Mouse (Mus musculus) limb, embryonic 14.5 days (tissue): ENCODE data around the gene Atl2. TPM values are rescaled to one million over a fixed set of nuclear protein-coding genes. Genes with fewer than 3 reads are reported as not detected.

Source experiments
- ATAC-seq: fragments of 200-750 bp; cut with Nextera tagmentation; 2 replicates; pipeline ENCODE4 v1.8.0; 2017; ENCODE audit warnings: low read depth, moderate number of reproducible peaks, moderate TSS enrichment; ENCODE audit not compliant: low FRiP score
- DNase-seq: peaks from one replicate; pipeline ENCODE4 v3.0.0-alpha.2; 2015; ENCODE audit warnings: low spot score
- H3K27ac ChIP-seq: fragments of 300-500 bp; sonication (generic); replicated peaks from 2 replicates; pipeline ENCODE4 v1.5.1; 2014; ENCODE audit warnings: low read depth, mild to moderate bottlenecking, low read length, moderate library complexity, mixed read lengths
- H3K27me3 ChIP-seq: fragments of 300-500 bp; sonication (generic); 2 replicates; pipeline ENCODE4 v1.6.1; 2014; ENCODE audit warnings: low read length, mixed read lengths; ENCODE audit not compliant: control insufficient read depth, insufficient read depth
- H3K36me3 ChIP-seq: fragments of 300-500 bp; sonication (generic); 2 replicates; pipeline ENCODE4 v1.6.1; 2014; ENCODE audit warnings: mild to moderate bottlenecking, low read length, moderate library complexity, mixed read lengths; ENCODE audit not compliant: control insufficient read depth, insufficient read depth
- H3K4me1 ChIP-seq: fragments of 300-500 bp; sonication (generic); 2 replicates; pipeline ENCODE4 v1.6.1; 2014; ENCODE audit warnings: antibody characterized with exemption, low read length, mixed read lengths; ENCODE audit not compliant: control insufficient read depth, insufficient read depth
- H3K4me2 ChIP-seq: fragments of 300-500 bp; sonication (generic); replicated peaks from 2 replicates; pipeline ENCODE4 v1.6.1; 2014; ENCODE audit warnings: low read depth, mild to moderate bottlenecking, low read length, moderate library complexity; ENCODE audit not compliant: severe bottlenecking
- H3K4me3 ChIP-seq: fragments of 300-500 bp; sonication (generic); replicated peaks from 2 replicates; pipeline ENCODE4 v1.5.1; 2014; ENCODE audit warnings: low read length
- H3K9ac ChIP-seq: fragments of 300-500 bp; sonication (generic); 2 replicates; pipeline ENCODE4 v1.6.1; 2014; ENCODE audit warnings: mild to moderate bottlenecking, low read depth, low read length, moderate library complexity; ENCODE audit not compliant: severe bottlenecking
- H3K9me3 ChIP-seq: fragments of 300-500 bp; sonication (generic); 2 replicates; pipeline ENCODE4 v1.6.1; 2016; ENCODE audit warnings: low read length; ENCODE audit not compliant: control insufficient read depth
- POLR2A ChIP-seq: fragments of 200-500 bp; IDR thresholded peaks from 2 replicates; pipeline ENCODE4 v1.8.0; 2012; ENCODE audit warnings: inconsistent platforms, mild to moderate bottlenecking, moderate library complexity, borderline replicate concordance; ENCODE audit not compliant: insufficient read depth, insufficient read length; ENCODE audit errors: extremely low read depth
- WGBS: fragments of 180-500 bp; shearing (Covaris S2); extraction: QIAGEN DNeasy Blood & Tissue Kit; methylation state at CpG from one replicate; pipeline ENCODE4 v1.1.7; 2014; 5-methylcytosine and 5-hydroxymethylcytosine counted together
- polyA plus RNA-seq, 2 experiments: library from polyadenylated mRNA; depleted of rRNA in 1 of 2; stranded (reverse) in 1 of 2; unstranded in 1 of 2; fragments of >200 nt; fragmentation: Nextera tagmentation in 1 of 2; extraction: Ambion mirVana in 1 of 2; gene quantifications; 2 replicates each; pipeline versions ENCODE4 v1.2.1 to v1.2.3; 2012 to 2014

The Atl2 gene
- polyA plus RNA-seq, 2 experiments, result 25.9 to 26.1 TPM

DNA sequence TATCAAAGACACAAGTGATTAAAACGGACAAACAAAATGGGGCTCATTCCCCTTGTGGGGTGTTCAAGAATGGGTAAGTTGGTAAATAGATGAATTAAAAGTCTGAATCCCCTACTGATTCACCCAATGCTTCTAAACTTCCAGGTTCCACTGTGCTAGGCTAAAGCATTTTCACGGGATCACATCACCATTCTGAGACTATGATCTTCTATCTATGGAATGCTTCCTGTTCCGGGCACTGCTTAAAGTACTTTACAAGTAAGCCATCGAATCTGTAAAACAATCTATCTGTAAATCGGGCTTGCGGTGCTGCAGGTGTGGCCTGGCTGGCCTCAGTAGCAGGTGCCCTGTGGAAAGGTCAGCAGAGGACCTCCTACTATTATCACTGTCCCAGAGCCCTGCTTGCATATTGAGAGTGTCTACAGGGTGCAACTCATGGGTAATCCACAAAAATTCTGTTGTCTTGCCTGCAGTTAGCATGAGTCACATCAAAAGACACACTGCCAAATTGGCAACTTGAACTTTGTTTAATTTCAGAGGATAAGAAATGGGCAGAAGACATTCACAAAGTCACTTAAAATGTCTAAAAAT lies 2.3 kb upstream of the Atl2 start:
- H3K36me3 ChIP-seq, result no peaks in the 10 kb centered on the region
- H3K4me3 ChIP-seq, result no peak overlapping the region
- ATAC-seq, result no peak
- H3K9ac ChIP-seq, result no peak overlapping the region
- WGBS, result 83% methylated on average over 6 of the region's 6 CpGs
- H3K4me2 ChIP-seq, result no peak overlapping the region
- H3K27ac ChIP-seq, result no peak overlapping the region
- peaks cover 16% of the 10 kb centered on the region for H3K4me1 ChIP-seq
- no peak for DNase-seq
- H3K27me3 ChIP-seq, result no peaks in the 10 kb centered on the region
- H3K9me3 ChIP-seq, result no peaks in the 10 kb centered on the region
- TF ChIP-seq POLR2A, result no peak

DNA sequence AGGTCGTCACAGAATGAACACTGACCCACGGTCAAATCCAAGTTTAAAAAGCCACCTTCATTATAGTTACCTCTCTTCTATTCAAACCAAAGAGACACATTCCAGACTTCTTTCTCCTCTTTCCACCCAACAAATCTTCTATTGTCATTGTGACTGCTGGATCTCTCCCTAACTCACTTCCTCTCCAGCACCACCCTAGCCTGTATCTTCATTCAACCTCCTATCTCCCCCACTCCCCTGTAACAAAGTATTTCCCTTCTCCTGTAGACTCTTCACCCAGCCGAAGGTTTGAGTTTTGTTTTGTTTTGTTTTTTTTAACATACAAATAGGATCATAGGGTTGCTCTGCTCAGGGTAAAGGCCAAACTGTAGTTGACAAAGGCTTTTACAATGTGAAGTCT lies 1.7 kb upstream of the Atl2 start:
- Histone ChIP-seq H3K9ac (no peak overlapping the region), H3K27me3 (no peaks in the 10 kb centered on the region), H3K4me2 (no peak overlapping the region), H3K4me3 (no peak overlapping the region), H3K27ac (no peak overlapping the region), H3K36me3 (no peaks in the 10 kb centered on the region), H3K4me1 (peaks cover 18% of the 10 kb centered on the region), H3K9me3 (no peaks in the 10 kb centered on the region)
- TF ChIP-seq POLR2A, result no peak
- ATAC-seq, result no peak
- WGBS, result 80% methylated on average over 3 of the region's 3 CpGs
- no peak for DNase-seq

DNA sequence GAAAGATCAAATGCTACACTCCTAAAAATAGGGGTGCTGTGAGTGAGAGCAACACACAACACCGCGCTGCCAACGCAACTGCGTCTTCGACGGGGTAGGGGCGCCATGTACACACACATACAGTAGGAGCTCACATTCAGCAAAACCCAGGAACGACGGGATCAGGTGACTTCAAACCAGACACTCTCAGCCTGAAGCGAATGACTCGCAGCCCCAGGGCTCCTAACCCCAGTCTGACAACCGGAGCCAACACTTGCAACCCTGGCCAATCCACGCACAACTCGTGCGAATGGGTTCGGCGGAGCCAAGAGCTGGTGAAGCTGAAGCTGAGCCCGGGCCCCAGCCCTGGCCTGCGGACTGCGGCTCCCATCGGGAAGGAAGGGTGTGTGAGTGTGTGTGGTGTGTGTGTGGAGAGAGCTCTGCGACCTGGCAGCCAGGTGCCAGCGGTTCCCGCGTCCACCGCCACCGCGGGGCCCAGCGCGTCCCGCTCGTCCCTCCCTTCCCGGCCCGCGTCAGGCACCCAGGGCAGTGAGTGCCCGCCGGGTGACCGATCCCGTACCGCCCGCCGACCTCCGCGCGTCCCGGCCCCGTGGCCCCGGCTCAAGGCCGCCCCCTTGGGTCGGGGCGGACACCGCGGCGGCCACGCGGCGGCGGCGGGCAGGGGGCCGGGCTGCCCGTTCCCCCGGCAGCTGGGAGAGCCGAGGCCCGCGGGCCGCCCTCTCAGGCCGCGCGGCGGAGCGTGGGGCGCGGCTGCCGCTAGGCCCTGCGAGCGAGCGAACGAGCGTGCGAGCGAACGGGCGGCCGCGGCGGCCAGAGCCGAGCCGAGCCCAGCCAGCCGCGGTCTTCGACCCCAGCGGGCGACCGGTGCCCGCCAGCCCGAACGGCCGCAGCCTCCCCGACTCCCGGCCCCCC lies 696 bp downstream of the Atl2 start:
- TF ChIP-seq POLR2A, result no peak
- peak; percentile 70 for DNase-seq
- H3K27ac ChIP-seq, result peak overlapping the region; percentile 96
- H3K4me1 ChIP-seq, result peaks cover 20% of the 10 kb centered on the region
- H3K36me3 ChIP-seq, result no peaks in the 10 kb centered on the region
- peak overlapping the region; percentile 69 for H3K4me2 ChIP-seq
- no peaks in the 10 kb centered on the region for H3K27me3 ChIP-seq
- H3K9me3 ChIP-seq, result no peaks in the 10 kb centered on the region
- peak overlapping the region; percentile 96 for H3K9ac ChIP-seq
- ATAC-seq, result peak; percentile 80
- peak overlapping the region; percentile 93 for H3K4me3 ChIP-seq
- WGBS, result 1% methylated on average over 63 of the region's 100 CpGs

DNA sequence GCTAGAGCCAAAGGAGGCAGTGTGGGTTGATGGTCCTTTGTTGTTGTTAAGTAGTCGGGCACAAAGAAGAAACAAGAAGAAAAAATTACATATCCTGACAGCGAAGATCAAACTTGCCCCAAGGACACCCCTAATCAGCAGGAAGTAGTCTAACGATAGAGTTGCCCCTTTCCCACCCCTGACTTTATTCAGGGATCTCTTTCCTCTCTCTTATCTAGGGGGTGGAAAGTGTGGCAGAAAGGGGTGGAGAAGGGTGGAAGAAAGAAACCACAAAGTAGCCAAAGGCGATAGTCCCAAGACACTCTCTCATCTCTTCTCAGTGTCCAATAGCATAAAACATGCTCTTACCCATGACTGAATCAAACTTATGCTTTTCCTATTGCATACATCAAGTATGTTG lies 1.9 kb downstream of the Atl2 start:
- 55% methylated on average over 4 of the region's 4 CpGs for WGBS
- TF ChIP-seq POLR2A, result no peak
- H3K36me3 ChIP-seq, result no peaks in the 10 kb centered on the region
- no peaks in the 10 kb centered on the region for H3K27me3 ChIP-seq
- peak overlapping the region; percentile 93 for H3K4me3 ChIP-seq
- H3K4me2 ChIP-seq, result peak overlapping the region; percentile 69
- 0 out of 2 replicates have a peak overlapping the region, but pooled peaks have one; percentile 7 for H3K9ac ChIP-seq
- H3K9me3 ChIP-seq, result no peaks in the 10 kb centered on the region
- no peak for ATAC-seq
- no peak overlapping the region for H3K27ac ChIP-seq
- no peak for DNase-seq
- H3K4me1 ChIP-seq, result peaks cover 20% of the 10 kb centered on the region

DNA sequence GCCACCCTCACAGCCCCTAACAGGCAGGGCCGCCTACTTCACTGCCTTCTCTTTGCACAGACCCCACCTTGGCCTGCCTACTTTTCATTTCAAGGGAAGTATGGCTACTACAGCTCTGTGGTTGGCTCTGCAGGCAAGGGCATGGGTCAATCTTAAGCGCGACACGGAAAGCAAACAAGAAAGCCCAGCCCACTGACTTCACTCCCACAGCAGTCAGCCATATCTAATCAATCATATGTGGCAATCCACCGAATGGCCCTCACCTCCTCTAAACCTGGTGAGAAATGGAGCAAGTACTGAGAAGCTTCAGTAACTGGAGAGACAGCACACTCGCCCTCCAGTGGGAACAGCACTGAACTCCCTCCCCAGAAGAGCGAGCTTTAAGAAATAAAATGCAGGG lies 4.0 kb downstream of the Atl2 start:
- 57% methylated on average over 7 of the region's 7 CpGs for WGBS
- ATAC-seq (no peak), DNase-seq (no peak)
- no peak overlapping the region for H3K9ac ChIP-seq
- H3K4me3 ChIP-seq, result no peak overlapping the region
- H3K27me3 ChIP-seq, result no peaks in the 10 kb centered on the region
- no peak for TF ChIP-seq POLR2A
- no peak overlapping the region for H3K4me2 ChIP-seq
- H3K9me3 ChIP-seq, result no peaks in the 10 kb centered on the region
- H3K27ac ChIP-seq, result no peak overlapping the region
- no peaks in the 10 kb centered on the region for H3K36me3 ChIP-seq
- H3K4me1 ChIP-seq, result peaks cover 20% of the 10 kb centered on the region
